ENCODE assay signal across 8 mouse cellular contexts in the genomic region with DNA sequence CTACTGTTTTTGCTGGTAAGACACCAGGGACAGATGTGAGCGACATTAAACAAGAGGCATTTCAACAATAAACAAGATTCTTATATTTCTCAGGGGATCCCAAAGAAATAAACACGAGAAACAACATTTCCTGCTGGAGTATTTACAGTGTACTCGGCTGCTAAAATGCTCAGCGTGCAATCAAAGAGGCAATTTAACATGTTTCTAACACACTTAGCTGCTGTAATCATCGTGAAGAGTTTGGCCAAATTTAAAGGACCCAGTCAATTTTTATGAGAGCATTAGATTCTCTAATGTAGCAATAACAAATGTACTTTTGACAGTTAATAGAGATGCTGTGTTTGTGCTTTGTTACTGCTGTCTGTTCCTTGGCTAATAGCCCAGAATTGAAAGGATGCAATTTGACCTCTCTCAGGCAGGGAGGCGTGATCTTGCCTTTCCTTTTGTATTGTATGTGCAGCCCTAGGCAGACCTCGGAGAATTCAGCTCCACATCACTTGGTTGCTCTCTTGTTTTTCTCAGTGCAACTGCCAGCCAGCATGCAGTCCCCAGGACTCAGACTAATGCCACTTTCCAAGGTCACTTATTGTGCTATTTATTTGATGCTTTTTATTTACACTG. TPM values are rescaled to one million over a fixed set of nuclear protein-coding genes. Genes with fewer than 3 reads are reported as not detected.
DNase-seq lines count a peak whose midpoint lies in the region; ATAC-seq and TF ChIP-seq lines count a peak whose summit lies in the region.

No protein-coding gene starts in this region.

- H3K36me3 ChIP-seq in embryonic facial prominence, embryonic 10.5 days (replicated peaks) = peaks cover 17% of the 10 kb centered on the region
- H3K36me3 ChIP-seq in hindbrain, postnatal 0 days (ENCODE audit: insufficient read depth, low read length) = peaks cover 2% of the 10 kb centered on the region; the same call in 1 of the 2 replicates
- peaks cover 16% of the 10 kb centered on the region for H3K36me3 ChIP-seq in midbrain, embryonic 12.5 days

- ATAC-seq in hindbrain, postnatal 0 days = peak; percentile 82
- ATAC-seq in midbrain, embryonic 12.5 days (ENCODE audit: low FRiP score, low read depth) = peak; percentile 27; the same call in 1 of the 2 replicates

- no peak overlapping the region for H3K9ac ChIP-seq in hindbrain, postnatal 0 days (replicated peaks; ENCODE audit: low read length)
- H3K9ac ChIP-seq in midbrain, embryonic 12.5 days (replicated peaks) = no peak overlapping the region

- TF ChIP-seq CTCF in hindbrain, postnatal 0 days (IDR thresholded peaks at IDR 0.05; ENCODE audit: low read depth) = no peak

- H3K4me1 ChIP-seq in embryonic facial prominence, embryonic 10.5 days = peaks cover 14% of the 10 kb centered on the region
- no peaks in the 10 kb centered on the region for H3K4me1 ChIP-seq in hindbrain, postnatal 0 days (ENCODE audit: insufficient read depth, low read length)
- H3K4me1 ChIP-seq in midbrain, embryonic 12.5 days = peaks cover 10% of the 10 kb centered on the region; the same call in 1 of the 2 replicates

- H3K9me3 ChIP-seq in embryonic facial prominence, embryonic 10.5 days = no peaks in the 10 kb centered on the region
- no peaks in the 10 kb centered on the region for H3K9me3 ChIP-seq in hindbrain, postnatal 0 days (ENCODE audit: low read length)
- no peaks in the 10 kb centered on the region for H3K9me3 ChIP-seq in midbrain, embryonic 12.5 days

- WGBS in embryonic facial prominence, embryonic 10.5 days = 46% methylated on average over 7 of the region's 7 CpGs
- WGBS in hindbrain, postnatal 0 days = 15% methylated on average over 7 of the region's 7 CpGs
- 38% methylated on average over 7 of the region's 7 CpGs for WGBS in midbrain, embryonic 12.5 days

- no peaks in the 10 kb centered on the region for H3K27me3 ChIP-seq in embryonic facial prominence, embryonic 10.5 days (replicated peaks; ENCODE audit: low read depth, poor library complexity, severe bottlenecking)
- no peaks in the 10 kb centered on the region for H3K27me3 ChIP-seq in hindbrain, postnatal 0 days (ENCODE audit: insufficient read depth, low read length)
- H3K27me3 ChIP-seq in midbrain, embryonic 12.5 days = no peaks in the 10 kb centered on the region

- DNase-seq in adipocyte (ENCODE audit: low spot score) = peak; percentile 53
- DNase-seq in embryonic facial prominence, embryonic 10.5 days (ENCODE audit: low spot score) = no peak
- DNase-seq in hindbrain, postnatal 0 days (ENCODE audit: low spot score) = peak; percentile 71
- DNase-seq in left cerebral cortex, adult 8-10 months (ENCODE audit: low spot score in 2 of 2) = no peak
- no peak for DNase-seq in adrenal gland, postnatal 25 days
- DNase-seq in frontal cortex, postnatal 36 days (ENCODE audit: low spot score in 2 of 2) = no peak
- DNase-seq in adrenal gland, postnatal 4 days (ENCODE audit: low spot score in 2 of 2) = no peak

- H3K4me3 ChIP-seq in embryonic facial prominence, embryonic 10.5 days = no peak overlapping the region
- H3K4me3 ChIP-seq in hindbrain, postnatal 0 days (ENCODE audit: low read length) = no peak overlapping the region
- H3K4me3 ChIP-seq in midbrain, embryonic 12.5 days = no peak overlapping the region

- H3K4me2 ChIP-seq in hindbrain, postnatal 0 days (ENCODE audit: low read depth, low read length) = peak overlapping the region; percentile 2; the same call in 1 of the 2 replicates
- no peak overlapping the region for H3K4me2 ChIP-seq in midbrain, embryonic 12.5 days (replicated peaks)

- H3K27ac ChIP-seq in embryonic facial prominence, embryonic 10.5 days (replicated peaks) = peak overlapping the region; percentile 45; the same call in 1 of the 2 replicates
- H3K27ac ChIP-seq in hindbrain, postnatal 0 days = peak overlapping the region; percentile 22; the same call in 1 of the 2 replicates
- H3K27ac ChIP-seq in midbrain, embryonic 12.5 days (replicated peaks) = 0 out of 2 replicates have a peak overlapping the region, but pooled peaks have one; percentile 42

RNA-seq across cellular contexts. Expression of a gene that starts 35.9 kb away (rescaled TPM):
- 91.2 and 92.7 TPM in 2 replicates for polyA plus RNA-seq in embryonic facial prominence, embryonic 10.5 days (2016; fragmentation: Nextera tagmentation; extraction: Ambion mirVana)
- 20.3 and 20.7 TPM in 2 replicates for total RNA-seq in hindbrain, postnatal 0 days (2014; rRNA removed)
- polyA plus RNA-seq in hindbrain, postnatal 0 days (2015; fragmentation: Nextera tagmentation; extraction: Ambion mirVana) = 40.2 and 40.5 TPM in 2 replicates
- 94.5 and 101 TPM in 2 replicates for polyA plus RNA-seq in midbrain, embryonic 12.5 days (2016; fragmentation: Nextera tagmentation; extraction: Ambion mirVana)
- 10 to 100 TPM; 20.3 to 22.3 (median 21.0) TPM for total RNA-seq in left cerebral cortex, adult 8-10 months (2022)
- total RNA-seq in adrenal gland, postnatal 25 days (2021) = 19.0 and 19.9 TPM in 2 replicates
- total RNA-seq in adrenal gland, postnatal 4 days (2021) = 10 to 100 TPM; 21.8 to 24.1 TPM

RNA-seq across cellular contexts. Expression of a gene that starts 40.1 kb away (rescaled TPM):
- polyA plus RNA-seq in embryonic facial prominence, embryonic 10.5 days (2016; fragmentation: Nextera tagmentation; extraction: Ambion mirVana) = 6.4 and 7.9 TPM in 2 replicates
- total RNA-seq in hindbrain, postnatal 0 days (2014; rRNA removed) = 31.2 and 34.1 TPM in 2 replicates
- polyA plus RNA-seq in hindbrain, postnatal 0 days (2015; fragmentation: Nextera tagmentation; extraction: Ambion mirVana) = 15.8 and 18.3 TPM in 2 replicates
- 14.5 and 18.4 TPM in 2 replicates for polyA plus RNA-seq in midbrain, embryonic 12.5 days (2016; fragmentation: Nextera tagmentation; extraction: Ambion mirVana)
- 10 to 100 TPM; 29.5 to 41.8 (median 34.9) TPM for total RNA-seq in left cerebral cortex, adult 8-10 months (2022)
- 4.2 and 6.7 TPM in 2 replicates for total RNA-seq in adrenal gland, postnatal 25 days (2021)
- 10 to 100 TPM; 13.2 to 14.0 TPM for total RNA-seq in adrenal gland, postnatal 4 days (2021)

Comparison
In these comparisons a context has a peak if more than half of its experiments do, and no peak if none do; other contexts are left out.
1. DNase-seq: peak in adipocyte (single experiment) and hindbrain, postnatal 0 days (single experiment); none in embryonic facial prominence, embryonic 10.5 days (single experiment), left cerebral cortex, adult 8-10 months (0 of 2), adrenal gland, postnatal 25 days (single experiment), frontal cortex, postnatal 36 days (0 of 2) and adrenal gland, postnatal 4 days (0 of 2).
2. Peak in every context shown above with its lines, with median percentiles within 50 percentile points of each other: H3K27ac ChIP-seq.